Mouse (Mus musculus) left cerebral cortex, postnatal 25 days (tissue): Measurements from ENCODE around the gene Tex29. TPM values are rescaled to one million over a fixed set of nuclear protein-coding genes. Genes with fewer than 3 reads are reported as not detected.

Experiments used
- DNase-seq, 2 experiments: peaks; one replicate each; pipeline ENCODE4 v3.0.0; 2022; ENCODE audit warnings: low spot score in 2 of 2, mixed read lengths in 1 of 2
- intact Hi-C: fragments of 180-260 bp; cut with DNase I; formaldehyde crosslinking; loops from one replicate; pipeline ENCODE4 v1.15.1; 2025
- total RNA-seq, 2 experiments: library from RNA; stranded (reverse); gene quantifications; 2 replicates each; pipeline ENCODE4 v1.2.3; 2021

The Tex29 gene
- total RNA-seq, 2 experiments from 2014 or later = 0.89 to 1.3 TPM

- DNase-seq = no peak
- intact Hi-C loops = no loop called here
Observed at GRCm38 (mm10) chr8:11896677-11897076, 56.4 kb downstream of the Tex29 start.

- intact Hi-C loops = no loop called here
Observed at GRCm38 (mm10) chr8:11898814-11899213, 58.5 kb downstream of the Tex29 start.

More at GRCm38 (mm10) chr8:11898814-11899213, 58.5 kb downstream of the Tex29 start:
- no peak for DNase-seq

Other genes starting within 250 kb of the Tex29 start
- 10 to 100 TPM; 44.9 to 59.9 TPM for gene Ankrd10, start 204.7 kb upstream of the Tex29 start, total RNA-seq
- not detected for gene 1700016D06Rik, start 139.4 kb upstream of the Tex29 start, total RNA-seq
- gene Arhgef7, start 112.8 kb upstream of the Tex29 start, total RNA-seq = 100 to 1,000 TPM; 137 to 142 TPM